Mouse (Mus musculus): ENCODE measurements around the gene Gm43951. TPM values are rescaled to one million over a fixed set of nuclear protein-coding genes. Genes with fewer than 3 reads are reported as not detected.

The Gm43951 gene
- polyA plus RNA-seq, 1 experiment: 0.10 TPM

DNA sequence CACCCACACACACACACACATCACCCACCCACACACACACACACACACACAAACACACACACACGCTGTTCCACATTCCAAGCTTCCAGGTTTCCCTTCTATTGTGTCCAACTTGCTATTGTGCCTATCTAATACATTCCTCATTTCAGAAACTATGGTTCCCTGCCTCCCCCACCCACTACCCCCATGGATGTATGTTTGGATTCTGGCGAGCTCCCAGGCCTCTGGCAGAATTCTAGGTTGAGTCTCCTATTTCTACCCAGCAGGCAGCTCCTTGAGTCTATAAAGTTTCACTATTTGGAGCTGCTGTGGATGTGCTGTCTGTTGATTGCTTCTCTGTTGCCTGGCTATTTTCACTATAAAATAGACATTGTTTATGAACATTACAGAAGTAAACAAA lies 50.0 kb downstream of the Gm43951 start:
- no peak for TF ChIP-seq MYOD1 (IDR thresholded peaks at IDR 0.05; ENCODE audit: control insufficient read depth in 1 of 3, insufficient read length in 2 of 3, low read depth in 2 of 3)
- no peak for TF ChIP-seq REST (IDR thresholded peaks at IDR 0.05; ENCODE audit: insufficient read depth, insufficient read length)
- no peak for TF ChIP-seq POLR2A (IDR thresholded peaks at IDR 0.05; ENCODE audit: insufficient read length, low read depth)
- TF ChIP-seq TCF12 (IDR thresholded peaks at IDR 0.05; ENCODE audit: insufficient read depth, poor library complexity, severe bottlenecking): no peak
- no peak for TF ChIP-seq E2F4 (IDR thresholded peaks at IDR 0.05; ENCODE audit: insufficient read depth)
- no peak for TF ChIP-seq SRF (IDR thresholded peaks at IDR 0.05; ENCODE audit: control insufficient read depth, insufficient read length, low read depth)
- no peak for TF ChIP-seq CEBPB (IDR thresholded peaks at IDR 0.05; ENCODE audit: insufficient read depth, poor library complexity, severe bottlenecking)
- Histone ChIP-seq H3K4me3 (no peak overlapping the region), H3ac (ENCODE audit: control insufficient read depth, insufficient read length) (no peak overlapping the region), H3K27me3 (ENCODE audit: control insufficient read depth, insufficient read depth, insufficient read length) (no peaks in the 10 kb centered on the region), H3K36me3 (ENCODE audit: control insufficient read depth, insufficient read depth) (peaks cover 17% of the 10 kb centered on the region), H3K79me2 (ENCODE audit: control insufficient read depth, insufficient read depth) (no peaks in the 10 kb centered on the region), H3K4me2 (ENCODE audit: low read depth) (no peak overlapping the region)

GRCm38 (mm10) chr11:72155981-72156428 lies 50.6 kb downstream of the Gm43951 start:
- no peaks in the 10 kb centered on the region for H3K27me3 ChIP-seq (ENCODE audit: control insufficient read depth, insufficient read depth, insufficient read length)
- H3K4me2 ChIP-seq (ENCODE audit: low read depth): no peak overlapping the region
- no peak overlapping the region for H3ac ChIP-seq (ENCODE audit: control insufficient read depth, insufficient read length)
- H3K36me3 ChIP-seq (ENCODE audit: control insufficient read depth, insufficient read depth): peaks cover 17% of the 10 kb centered on the region
- no peak overlapping the region for H3K4me3 ChIP-seq
- no peaks in the 10 kb centered on the region for H3K79me2 ChIP-seq (ENCODE audit: control insufficient read depth, insufficient read depth)
- TF ChIP-seq MAX (IDR thresholded peaks at IDR 0.05; ENCODE audit: low read depth) (no peak), MYOG (IDR thresholded peaks at IDR 0.05; ENCODE audit: control insufficient read depth in 1 of 3, insufficient read depth in 1 of 3, insufficient read length in 2 of 3, low read depth in 2 of 3) (no peak), E2F4 (IDR thresholded peaks at IDR 0.05; ENCODE audit: insufficient read depth) (no peak), SRF (IDR thresholded peaks at IDR 0.05; ENCODE audit: control insufficient read depth, insufficient read length, low read depth) (no peak), USF1 (IDR thresholded peaks at IDR 0.05; ENCODE audit: low read depth) (no peak), CEBPB (IDR thresholded peaks at IDR 0.05; ENCODE audit: insufficient read depth, poor library complexity, severe bottlenecking) (no peak), TCF12 (IDR thresholded peaks at IDR 0.05; ENCODE audit: insufficient read depth, poor library complexity, severe bottlenecking) (no peak), REST (IDR thresholded peaks at IDR 0.05; ENCODE audit: insufficient read depth, insufficient read length) (no peak), MYOD1 (IDR thresholded peaks at IDR 0.05; ENCODE audit: control insufficient read depth in 1 of 3, insufficient read length in 2 of 3, low read depth in 2 of 3) (no peak), TCF3 (IDR thresholded peaks at IDR 0.05; ENCODE audit: insufficient read length, low read depth) (no peak), POLR2A (IDR thresholded peaks at IDR 0.05; ENCODE audit: insufficient read length, low read depth) (no peak), POLR2AphosphoS2 (IDR thresholded peaks at IDR 0.05; ENCODE audit: insufficient read length, low read depth) (no peak)

DNA sequence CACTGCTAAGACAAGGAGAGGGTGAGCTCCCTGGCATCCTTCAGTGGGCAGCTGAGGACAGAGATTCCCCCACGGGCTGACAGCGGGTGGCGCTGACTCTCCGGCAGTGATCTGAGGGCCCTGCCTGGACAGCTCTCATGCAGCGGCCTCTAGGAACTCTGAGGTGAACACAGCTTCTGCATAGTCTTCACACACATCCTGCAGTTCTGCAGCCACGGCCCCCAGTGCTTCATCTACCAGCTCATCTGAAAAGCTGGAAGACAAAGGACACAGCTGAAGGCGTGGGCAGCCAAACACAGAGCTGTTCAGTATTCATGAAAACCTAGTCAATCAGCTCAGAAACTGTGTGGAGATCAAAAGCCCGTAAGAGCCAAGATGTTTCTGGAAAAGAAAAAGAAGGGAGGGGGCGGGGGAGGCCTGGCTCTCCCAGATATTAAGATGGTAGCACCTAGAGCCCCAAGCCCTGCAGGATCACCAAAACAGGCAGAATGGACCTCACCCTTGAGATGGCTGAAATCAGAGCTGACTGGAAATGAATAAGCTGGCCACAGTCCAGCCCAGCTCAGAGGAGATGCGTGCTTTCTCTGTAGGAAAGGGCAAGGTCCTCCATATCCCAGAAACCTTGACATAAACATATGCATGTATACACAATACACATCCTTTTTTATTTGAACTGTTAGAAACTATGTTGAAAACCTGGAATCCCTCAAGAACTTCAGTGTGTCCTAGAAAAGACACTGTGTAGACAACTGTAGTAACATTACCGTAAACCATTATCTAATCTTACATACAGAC lies 51.3 kb downstream of the Gm43951 start:
- H3K27me3 ChIP-seq (ENCODE audit: control insufficient read depth, insufficient read depth, insufficient read length): no peaks in the 10 kb centered on the region
- no peak overlapping the region for H3K4me2 ChIP-seq (ENCODE audit: low read depth)
- TF ChIP-seq E2F4 (IDR thresholded peaks at IDR 0.05; ENCODE audit: insufficient read depth) (no peak), REST (IDR thresholded peaks at IDR 0.05; ENCODE audit: insufficient read depth, insufficient read length) (no peak), TCF12 (IDR thresholded peaks at IDR 0.05; ENCODE audit: insufficient read depth, poor library complexity, severe bottlenecking) (no peak), POLR2A (IDR thresholded peaks at IDR 0.05; ENCODE audit: insufficient read length, low read depth) (no peak), MAX (IDR thresholded peaks at IDR 0.05; ENCODE audit: low read depth) (no peak), SRF (IDR thresholded peaks at IDR 0.05; ENCODE audit: control insufficient read depth, insufficient read length, low read depth) (no peak), TCF3 (IDR thresholded peaks at IDR 0.05; ENCODE audit: insufficient read length, low read depth) (no peak), POLR2AphosphoS2 (IDR thresholded peaks at IDR 0.05; ENCODE audit: insufficient read length, low read depth) (no peak), MYOG (IDR thresholded peaks at IDR 0.05; ENCODE audit: control insufficient read depth in 1 of 3, insufficient read depth in 1 of 3, insufficient read length in 2 of 3, low read depth in 2 of 3) (no peak), USF1 (IDR thresholded peaks at IDR 0.05; ENCODE audit: low read depth) (no peak), CEBPB (IDR thresholded peaks at IDR 0.05; ENCODE audit: insufficient read depth, poor library complexity, severe bottlenecking) (no peak), MYOD1 (IDR thresholded peaks at IDR 0.05; ENCODE audit: control insufficient read depth in 1 of 3, insufficient read length in 2 of 3, low read depth in 2 of 3) (no peak)
- H3K79me2 ChIP-seq (ENCODE audit: control insufficient read depth, insufficient read depth): no peaks in the 10 kb centered on the region
- no peak overlapping the region for H3ac ChIP-seq (ENCODE audit: control insufficient read depth, insufficient read length)
- H3K36me3 ChIP-seq (ENCODE audit: control insufficient read depth, insufficient read depth): peaks cover 17% of the 10 kb centered on the region
- H3K4me3 ChIP-seq: no peak overlapping the region

Other genes with a start within 250 kb of the Gm43951 start
- 0.38 TPM for gene Aipl1, start 169.3 kb downstream of the Gm43951 start, polyA plus RNA-seq (2012; fragmentation: generic; extraction: Trizol)
- gene Pimreg, start 164.8 kb downstream of the Gm43951 start, polyA plus RNA-seq (2012; fragmentation: generic; extraction: Trizol): 77.9 TPM
- gene Pitpnm3, start 71.1 kb downstream of the Gm43951 start, polyA plus RNA-seq (2012; fragmentation: generic; extraction: Trizol): 0.04 TPM
- gene 4933427D14Rik, start 619 bp upstream of the Gm43951 start, polyA plus RNA-seq (2012; fragmentation: generic; extraction: Trizol): 2.8 TPM
- gene Txndc17, start 707 bp upstream of the Gm43951 start, polyA plus RNA-seq (2012; fragmentation: generic; extraction: Trizol): 110 TPM
- 20.1 TPM for gene Med31, start 8.8 kb upstream of the Gm43951 start, polyA plus RNA-seq (2012; fragmentation: generic; extraction: Trizol)
- gene Slc13a5, start 60.4 kb upstream of the Gm43951 start, polyA plus RNA-seq (2012; fragmentation: generic; extraction: Trizol): 0.72 TPM
- gene Xaf1, start 94.8 kb upstream of the Gm43951 start, polyA plus RNA-seq (2012; fragmentation: generic; extraction: Trizol): 5.9 TPM
- gene Fbxo39, start 107.6 kb upstream of the Gm43951 start, polyA plus RNA-seq (2012; fragmentation: generic; extraction: Trizol): 0.02 TPM
- gene Tekt1, start 155.6 kb upstream of the Gm43951 start, polyA plus RNA-seq (2012; fragmentation: generic; extraction: Trizol): not detected
- 2.0 TPM for gene Smtnl2, start 204.9 kb upstream of the Gm43951 start, polyA plus RNA-seq (2012; fragmentation: generic; extraction: Trizol)
- gene Ggt6, start 228.7 kb upstream of the Gm43951 start, polyA plus RNA-seq (2012; fragmentation: generic; extraction: Trizol): not detected
- gene Mybbp1a, start 234.5 kb upstream of the Gm43951 start, polyA plus RNA-seq (2012; fragmentation: generic; extraction: Trizol): 138 TPM